Mouse (Mus musculus): ENCODE results near the gene Ckap4.

DNA sequence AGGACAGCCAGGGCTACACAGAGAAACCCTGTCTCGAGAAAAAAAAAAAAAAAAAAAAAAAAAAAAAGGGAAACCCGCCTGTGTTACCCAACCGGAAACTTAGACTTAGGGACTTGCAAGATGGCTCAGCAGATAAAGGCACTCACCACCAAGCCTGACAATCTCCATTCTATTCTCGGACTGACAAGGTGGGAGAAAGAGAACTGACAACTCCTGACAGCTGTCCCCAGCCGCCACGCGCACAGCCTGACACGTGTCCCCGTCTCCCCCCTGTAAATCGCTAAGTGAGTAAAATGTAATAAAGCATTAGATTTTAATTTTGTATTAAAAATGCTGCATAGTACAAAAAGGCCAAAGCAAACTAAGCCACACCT lies 16.0 kb upstream of the Ckap4 start:
- TF ChIP-seq CTCF (IDR thresholded peaks at IDR 0.05; ENCODE audit: borderline replicate concordance, extremely low read depth, insufficient read depth, insufficient read length) (no peak), POLR2A (IDR thresholded peaks at IDR 0.05; ENCODE audit: borderline replicate concordance, extremely low read depth, insufficient read depth, insufficient read length, poor library complexity, severe bottlenecking) (no peak)
